Mouse (Mus musculus) cortical plate, adult 2 months (tissue): Measurements from ENCODE around the gene Trpm3.

Experiments
- CTCF ChIP-seq: fragments of 200-500 bp; IDR thresholded peaks from 2 replicates; pipeline ENCODE4 v1.5.1; 2011; ENCODE audit warnings: mild to moderate bottlenecking, control low read depth, low read length; ENCODE audit not compliant: insufficient read depth; ENCODE audit errors: extremely low read depth
- POLR2A ChIP-seq: fragments of 200-500 bp; IDR thresholded peaks from 2 replicates; pipeline ENCODE4 v1.6.1; 2011; ENCODE audit warnings: mild to moderate bottlenecking, low read length, control low read depth; ENCODE audit not compliant: insufficient read depth; ENCODE audit errors: extremely low read depth

- TF ChIP-seq POLR2A: no peak
- no peak for TF ChIP-seq CTCF
These were observed 35.0 kb upstream of the Trpm3 start for GRCm38 (mm10) chr19:22103865-22104264.
